Mouse (Mus musculus): ENCODE results near the gene Snorc. TPM values are rescaled to one million over a fixed set of nuclear protein-coding genes. Genes with fewer than 3 reads are reported as not detected.
"Not testable (repeated sequence)": the region's sequence is repeated elsewhere in the genome, so short reads cannot be mapped to it uniquely, and the experiment has no call there.

Gene Snorc
- polyA plus RNA-seq (2015; fragmentation: Nextera tagmentation; extraction: Ambion mirVana) = not detected in 2 replicates

DNA sequence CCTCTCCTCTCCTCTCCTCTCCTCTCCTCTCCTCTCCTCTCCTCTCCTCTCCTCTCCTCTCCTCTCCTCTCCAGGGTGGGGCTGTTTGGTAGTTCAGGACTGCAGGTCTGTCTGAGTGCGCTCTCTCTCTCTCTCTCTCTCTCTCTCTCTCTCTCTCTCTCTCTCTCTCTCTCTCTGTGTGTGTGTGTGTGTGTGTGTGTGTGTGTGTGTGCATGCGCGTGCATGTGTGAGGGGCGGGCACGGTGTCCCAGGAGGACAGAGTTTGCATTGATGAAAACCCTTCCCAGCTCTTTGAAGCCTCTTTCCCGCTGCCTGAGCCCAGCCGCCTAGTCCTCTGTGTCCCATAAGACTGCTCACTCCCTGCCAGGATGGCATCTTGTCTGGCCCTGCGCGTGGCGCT, at the start of gene Snorc:
TSS of gene Snorc (plus strand) at position 301 of the 400 bp plus-strand sequence.
- not testable (repeated sequence) for H3K4me1 ChIP-seq (ENCODE audit: control insufficient read depth, insufficient read depth, low read length); H3K27ac ChIP-seq (ENCODE audit: low read length); ATAC-seq; H3K4me3 ChIP-seq (ENCODE audit: low read length); H3K27me3 ChIP-seq (replicated peaks; ENCODE audit: control insufficient read depth, insufficient read depth, low read length); H3K9me3 ChIP-seq (ENCODE audit: control insufficient read depth, low read length); H3K9ac ChIP-seq (ENCODE audit: low read depth, low read length); H3K4me2 ChIP-seq (ENCODE audit: low read depth, low read length); H3K36me3 ChIP-seq (ENCODE audit: control insufficient read depth, insufficient read depth, low read length)
- 38% methylated on average over 9 of the region's 10 CpGs for WGBS

DNA sequence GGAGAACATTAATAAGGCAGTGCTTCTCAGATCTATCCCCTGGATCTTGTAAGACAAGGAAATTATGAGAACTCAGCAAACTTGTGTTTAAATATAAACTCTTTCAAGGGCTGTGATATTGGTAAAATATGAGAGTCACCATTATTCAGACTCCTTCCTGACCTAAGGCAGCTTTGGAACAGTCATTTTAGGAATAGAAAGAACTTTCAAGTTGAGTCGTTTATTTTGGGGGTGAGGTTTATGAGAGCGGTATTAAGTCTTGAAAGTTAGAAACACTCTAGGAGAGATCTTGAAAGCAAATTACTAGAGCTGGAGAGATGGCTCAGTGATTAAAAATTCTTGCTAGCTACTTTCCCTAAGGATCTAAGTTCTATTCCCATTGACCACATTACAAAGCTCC, 34.9 kb upstream of the Snorc start:
- Histone ChIP-seq H3K9ac (ENCODE audit: low read depth, low read length) (no peak overlapping the region), H3K27me3 (replicated peaks; ENCODE audit: control insufficient read depth, insufficient read depth, low read length) (no peaks in the 10 kb centered on the region), H3K4me1 (ENCODE audit: control insufficient read depth, insufficient read depth, low read length) (no peaks in the 10 kb centered on the region), H3K4me2 (ENCODE audit: low read depth, low read length) (no peak overlapping the region), H3K4me3 (ENCODE audit: low read length) (no peak overlapping the region), H3K36me3 (ENCODE audit: control insufficient read depth, insufficient read depth, low read length) (peaks cover 2% of the 10 kb centered on the region), H3K9me3 (ENCODE audit: control insufficient read depth, low read length) (no peaks in the 10 kb centered on the region), H3K27ac (ENCODE audit: low read length) (no peak overlapping the region)
- ATAC-seq = no peak
- 85% methylated on average over 2 of the region's 2 CpGs for WGBS

DNA sequence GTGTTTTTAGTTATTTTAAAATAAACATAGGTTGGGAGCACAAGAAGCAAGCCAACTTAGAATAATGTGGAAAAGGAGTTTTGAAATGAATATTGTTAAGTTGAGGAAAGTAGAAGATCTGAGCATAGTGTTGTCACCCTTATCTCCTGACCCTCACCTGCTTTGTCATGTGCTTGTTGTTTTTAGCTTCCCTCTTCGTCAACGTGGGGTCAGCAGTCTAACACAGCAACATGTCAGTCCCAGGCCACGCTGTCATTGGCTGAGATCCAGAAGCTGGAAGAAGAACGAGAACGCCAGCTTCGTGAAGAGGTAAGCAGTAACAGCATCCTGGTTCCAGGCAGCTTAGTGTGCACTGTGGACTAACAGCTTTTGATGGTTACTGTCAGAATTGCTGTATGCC, 33.5 kb upstream of the Snorc start:
- no peak overlapping the region for H3K9ac ChIP-seq (ENCODE audit: low read depth, low read length)
- ATAC-seq = no peak
- no peak overlapping the region for H3K4me2 ChIP-seq (ENCODE audit: low read depth, low read length)
- H3K27ac ChIP-seq (ENCODE audit: low read length) = no peak overlapping the region
- no peaks in the 10 kb centered on the region for H3K27me3 ChIP-seq (replicated peaks; ENCODE audit: control insufficient read depth, insufficient read depth, low read length)
- no peaks in the 10 kb centered on the region for H3K9me3 ChIP-seq (ENCODE audit: control insufficient read depth, low read length)
- H3K36me3 ChIP-seq (ENCODE audit: control insufficient read depth, insufficient read depth, low read length) = peaks cover 9% of the 10 kb centered on the region; the same call in 1 of the 2 replicates
- H3K4me1 ChIP-seq (ENCODE audit: control insufficient read depth, insufficient read depth, low read length) = no peaks in the 10 kb centered on the region
- 84% methylated on average over 6 of the region's 6 CpGs for WGBS
- H3K4me3 ChIP-seq (ENCODE audit: low read length) = no peak overlapping the region

DNA sequence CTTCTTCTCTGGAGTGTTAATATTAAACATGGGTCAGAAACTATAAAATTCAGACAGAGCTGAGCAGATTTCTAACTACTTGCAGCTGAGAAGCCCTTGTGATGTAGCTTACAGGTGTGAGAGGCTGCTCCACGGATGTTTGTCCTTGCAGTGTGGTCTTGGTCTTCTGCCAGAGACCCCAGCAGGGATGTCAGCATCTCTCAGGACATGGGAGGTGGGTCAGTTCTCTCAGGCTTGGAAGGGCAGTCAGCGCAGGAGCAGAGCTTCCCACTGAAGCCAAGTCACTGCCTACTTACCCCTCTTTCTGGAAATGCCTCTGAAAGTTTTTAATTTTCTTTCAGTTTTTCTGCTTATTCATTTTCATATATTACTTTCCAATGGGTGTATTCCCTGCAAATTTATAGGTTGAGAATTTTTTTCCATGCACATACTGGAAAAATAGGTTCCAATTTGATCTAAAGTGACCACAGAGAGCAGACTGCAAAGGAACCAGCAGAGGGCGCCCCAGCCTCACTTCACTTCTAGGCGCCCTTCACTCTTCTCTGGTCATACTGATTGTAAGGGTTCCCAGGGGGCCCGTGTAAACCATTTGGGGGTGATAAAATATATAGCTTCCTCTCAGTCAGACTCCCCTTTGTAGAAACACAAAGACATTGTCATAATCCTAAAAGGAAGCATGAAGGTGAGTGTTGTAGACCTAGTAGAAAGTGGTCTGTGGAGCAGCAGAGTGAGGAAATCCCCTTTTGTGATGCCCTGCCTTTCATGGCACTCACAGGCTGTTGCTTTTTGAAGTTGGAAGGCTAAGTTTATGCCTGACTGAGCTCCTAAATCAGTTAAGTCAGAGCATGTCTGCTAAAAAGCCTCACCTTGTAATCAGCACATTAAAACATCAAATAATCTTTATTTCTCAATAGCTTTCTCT, 22.6 kb upstream of the Snorc start:
- no peaks in the 10 kb centered on the region for H3K27me3 ChIP-seq (replicated peaks; ENCODE audit: control insufficient read depth, insufficient read depth, low read length)
- no peak overlapping the region for H3K27ac ChIP-seq (ENCODE audit: low read length)
- no peak overlapping the region for H3K4me2 ChIP-seq (ENCODE audit: low read depth, low read length)
- no peak overlapping the region for H3K9ac ChIP-seq (ENCODE audit: low read depth, low read length)
- WGBS = 45% methylated on average over 5 of the region's 5 CpGs
- H3K9me3 ChIP-seq (ENCODE audit: control insufficient read depth, low read length) = no peaks in the 10 kb centered on the region
- ATAC-seq = no peak; the same call in 1 of the 2 replicates
- H3K4me3 ChIP-seq (ENCODE audit: low read length) = no peak overlapping the region
- H3K36me3 ChIP-seq (ENCODE audit: control insufficient read depth, insufficient read depth, low read length) = peaks cover 12% of the 10 kb centered on the region
- H3K4me1 ChIP-seq (ENCODE audit: control insufficient read depth, insufficient read depth, low read length) = no peaks in the 10 kb centered on the region

DNA sequence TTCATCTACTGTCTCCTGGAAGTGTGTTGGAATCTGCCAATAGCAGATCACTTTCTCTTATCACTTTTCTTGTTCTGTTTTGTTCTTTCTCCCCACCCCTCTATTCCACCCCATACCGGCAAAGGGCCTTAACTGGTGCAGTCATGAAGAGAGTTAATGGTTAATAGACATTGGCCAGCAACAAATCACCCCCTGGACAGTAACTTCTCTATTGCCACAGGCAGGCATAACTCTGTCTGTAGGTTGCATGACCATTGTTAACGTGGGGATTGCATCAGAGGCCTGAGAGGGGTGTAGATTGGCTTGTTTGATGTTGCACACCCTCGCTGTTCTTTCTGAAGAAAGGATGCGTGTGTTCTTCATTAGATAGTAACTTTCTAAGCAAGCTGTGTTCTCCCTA, 20.6 kb upstream of the Snorc start:
- ATAC-seq = no peak
- H3K27me3 ChIP-seq (replicated peaks; ENCODE audit: control insufficient read depth, insufficient read depth, low read length) = no peaks in the 10 kb centered on the region
- WGBS = 71% methylated on average over 4 of the region's 4 CpGs
- H3K27ac ChIP-seq (ENCODE audit: low read length) = no peak overlapping the region
- no peaks in the 10 kb centered on the region for H3K9me3 ChIP-seq (ENCODE audit: control insufficient read depth, low read length)
- no peak overlapping the region for H3K9ac ChIP-seq (ENCODE audit: low read depth, low read length)
- no peak overlapping the region for H3K4me2 ChIP-seq (ENCODE audit: low read depth, low read length)
- H3K4me3 ChIP-seq (ENCODE audit: low read length) = no peak overlapping the region
- peaks cover 7% of the 10 kb centered on the region for H3K36me3 ChIP-seq (ENCODE audit: control insufficient read depth, insufficient read depth, low read length)
- no peaks in the 10 kb centered on the region for H3K4me1 ChIP-seq (ENCODE audit: control insufficient read depth, insufficient read depth, low read length)

DNA sequence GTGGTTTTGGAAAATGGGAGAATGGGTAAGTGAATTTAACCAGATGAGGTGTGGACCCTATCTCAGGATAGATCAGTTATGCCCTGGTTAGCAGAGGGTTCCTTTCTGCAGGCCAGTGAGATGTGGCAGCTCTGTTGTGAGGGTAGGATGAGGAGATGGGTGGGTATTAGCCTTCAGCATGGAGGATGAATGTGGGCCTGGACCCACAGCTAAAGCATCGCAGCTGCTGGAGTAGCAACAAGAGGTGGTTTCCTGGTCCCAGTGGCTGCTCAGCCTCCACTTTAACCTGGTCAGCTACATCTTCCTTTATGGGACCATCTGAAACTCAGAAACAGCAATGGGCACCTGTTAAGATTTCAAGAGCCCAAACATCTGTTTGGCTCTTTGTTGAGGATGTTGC, 13.6 kb upstream of the Snorc start:
- Histone ChIP-seq H3K27me3 (replicated peaks; ENCODE audit: control insufficient read depth, insufficient read depth, low read length) (no peaks in the 10 kb centered on the region), H3K27ac (ENCODE audit: low read length) (no peak overlapping the region), H3K9ac (ENCODE audit: low read depth, low read length) (no peak overlapping the region), H3K9me3 (ENCODE audit: control insufficient read depth, low read length) (no peaks in the 10 kb centered on the region), H3K4me3 (ENCODE audit: low read length) (no peak overlapping the region), H3K4me2 (ENCODE audit: low read depth, low read length) (no peak overlapping the region), H3K4me1 (ENCODE audit: control insufficient read depth, insufficient read depth, low read length) (no peaks in the 10 kb centered on the region), H3K36me3 (ENCODE audit: control insufficient read depth, insufficient read depth, low read length) (no peaks in the 10 kb centered on the region; the same call in 1 of the 2 replicates)
- 100% methylated on average over 1 of the region's 1 CpGs for WGBS
- no peak for ATAC-seq

DNA sequence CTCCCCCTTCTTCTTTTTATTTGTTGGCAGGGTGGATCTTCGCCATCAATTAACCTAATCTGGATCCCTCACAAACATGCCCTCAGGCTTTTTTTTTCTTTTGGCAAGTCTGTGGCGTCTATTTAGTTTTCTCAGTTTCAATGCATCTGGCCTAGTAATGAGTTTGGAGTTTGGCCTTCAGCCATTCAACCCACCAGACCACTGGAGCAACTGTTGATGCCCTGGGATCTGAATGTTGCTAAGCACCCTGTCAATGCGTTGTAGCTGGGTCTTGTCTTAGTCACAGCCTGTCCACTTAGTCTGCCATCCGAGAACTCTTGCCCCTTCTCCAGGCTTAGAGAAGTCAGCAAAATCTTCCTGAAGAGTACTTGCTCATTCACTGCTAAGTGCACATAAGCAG, 12.0 kb upstream of the Snorc start:
- H3K27me3 ChIP-seq (replicated peaks; ENCODE audit: control insufficient read depth, insufficient read depth, low read length) = no peaks in the 10 kb centered on the region
- no peaks in the 10 kb centered on the region for H3K36me3 ChIP-seq (ENCODE audit: control insufficient read depth, insufficient read depth, low read length)
- H3K4me3 ChIP-seq (ENCODE audit: low read length) = no peak overlapping the region
- no peak overlapping the region for H3K9ac ChIP-seq (ENCODE audit: low read depth, low read length)
- ATAC-seq = no peak
- H3K4me2 ChIP-seq (ENCODE audit: low read depth, low read length) = no peak overlapping the region
- H3K9me3 ChIP-seq (ENCODE audit: control insufficient read depth, low read length) = no peaks in the 10 kb centered on the region
- no peak overlapping the region for H3K27ac ChIP-seq (ENCODE audit: low read length)
- H3K4me1 ChIP-seq (ENCODE audit: control insufficient read depth, insufficient read depth, low read length) = no peaks in the 10 kb centered on the region
- 79% methylated on average over 4 of the region's 4 CpGs for WGBS

DNA sequence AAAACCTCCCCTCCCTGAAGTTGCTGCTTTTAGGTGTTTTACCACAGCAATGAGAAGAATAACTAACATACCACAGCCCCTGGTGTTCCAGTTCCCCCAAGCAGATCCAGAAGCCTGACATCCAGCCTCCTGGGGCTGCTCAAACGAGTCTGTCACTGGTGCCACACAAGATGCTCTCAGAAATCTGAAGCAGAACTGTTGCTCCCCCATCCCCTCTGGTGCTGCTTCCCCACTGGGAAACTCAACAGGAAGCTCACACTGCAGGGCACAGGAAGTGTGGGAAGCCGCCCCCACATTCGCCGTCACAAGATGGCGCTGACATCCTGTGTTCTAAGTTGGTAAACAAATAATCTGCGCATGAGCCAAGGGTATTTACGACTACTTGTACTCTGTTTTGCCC, 10.2 kb upstream of the Snorc start:
- not testable (repeated sequence) for H3K4me1 ChIP-seq (ENCODE audit: control insufficient read depth, insufficient read depth, low read length); H3K9ac ChIP-seq (ENCODE audit: low read depth, low read length); H3K36me3 ChIP-seq (ENCODE audit: control insufficient read depth, insufficient read depth, low read length); ATAC-seq; H3K4me2 ChIP-seq (ENCODE audit: low read depth, low read length); H3K4me3 ChIP-seq (ENCODE audit: low read length); H3K27ac ChIP-seq (ENCODE audit: low read length); H3K27me3 ChIP-seq (replicated peaks; ENCODE audit: control insufficient read depth, insufficient read depth, low read length); H3K9me3 ChIP-seq (ENCODE audit: control insufficient read depth, low read length)
- WGBS = 80% methylated on average over 5 of the region's 7 CpGs

DNA sequence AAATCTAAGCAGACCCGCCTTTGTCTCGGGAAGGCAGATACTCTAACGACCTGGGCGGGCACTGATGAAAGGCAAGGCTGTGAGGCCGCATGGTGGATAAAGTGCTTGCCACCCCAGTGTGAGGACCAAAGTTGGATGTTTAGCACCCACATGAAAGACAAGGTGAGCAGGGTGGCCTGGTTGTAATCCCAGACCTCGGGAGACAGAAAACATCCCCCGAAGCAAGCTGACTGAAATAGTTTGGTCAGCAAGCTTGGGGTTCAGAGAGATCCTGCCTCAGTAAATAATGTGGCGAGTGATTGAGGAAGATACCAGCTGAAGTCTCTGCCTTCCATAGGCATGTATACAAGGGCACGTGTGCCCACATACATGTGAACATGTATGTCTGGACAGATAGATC, 2.6 kb upstream of the Snorc start:
- Histone ChIP-seq H3K9me3 (ENCODE audit: control insufficient read depth, low read length) (no peaks in the 10 kb centered on the region), H3K36me3 (ENCODE audit: control insufficient read depth, insufficient read depth, low read length) (no peaks in the 10 kb centered on the region), H3K4me2 (ENCODE audit: low read depth, low read length) (no peak overlapping the region), H3K4me1 (ENCODE audit: control insufficient read depth, insufficient read depth, low read length) (0 out of 2 replicates have a peak, but pooled peaks cover 3% of the 10 kb centered on the region), H3K4me3 (ENCODE audit: low read length) (no peak overlapping the region), H3K9ac (ENCODE audit: low read depth, low read length) (no peak overlapping the region), H3K27me3 (replicated peaks; ENCODE audit: control insufficient read depth, insufficient read depth, low read length) (no peaks in the 10 kb centered on the region), H3K27ac (ENCODE audit: low read length) (no peak overlapping the region)
- 66% methylated on average over 9 of the region's 9 CpGs for WGBS
- ATAC-seq = no peak

Data from intestine, embryonic 16.5 days (tissue).